Comparison of ENCODE assay signal across 31 mouse cellular contexts in the genomic region with DNA sequence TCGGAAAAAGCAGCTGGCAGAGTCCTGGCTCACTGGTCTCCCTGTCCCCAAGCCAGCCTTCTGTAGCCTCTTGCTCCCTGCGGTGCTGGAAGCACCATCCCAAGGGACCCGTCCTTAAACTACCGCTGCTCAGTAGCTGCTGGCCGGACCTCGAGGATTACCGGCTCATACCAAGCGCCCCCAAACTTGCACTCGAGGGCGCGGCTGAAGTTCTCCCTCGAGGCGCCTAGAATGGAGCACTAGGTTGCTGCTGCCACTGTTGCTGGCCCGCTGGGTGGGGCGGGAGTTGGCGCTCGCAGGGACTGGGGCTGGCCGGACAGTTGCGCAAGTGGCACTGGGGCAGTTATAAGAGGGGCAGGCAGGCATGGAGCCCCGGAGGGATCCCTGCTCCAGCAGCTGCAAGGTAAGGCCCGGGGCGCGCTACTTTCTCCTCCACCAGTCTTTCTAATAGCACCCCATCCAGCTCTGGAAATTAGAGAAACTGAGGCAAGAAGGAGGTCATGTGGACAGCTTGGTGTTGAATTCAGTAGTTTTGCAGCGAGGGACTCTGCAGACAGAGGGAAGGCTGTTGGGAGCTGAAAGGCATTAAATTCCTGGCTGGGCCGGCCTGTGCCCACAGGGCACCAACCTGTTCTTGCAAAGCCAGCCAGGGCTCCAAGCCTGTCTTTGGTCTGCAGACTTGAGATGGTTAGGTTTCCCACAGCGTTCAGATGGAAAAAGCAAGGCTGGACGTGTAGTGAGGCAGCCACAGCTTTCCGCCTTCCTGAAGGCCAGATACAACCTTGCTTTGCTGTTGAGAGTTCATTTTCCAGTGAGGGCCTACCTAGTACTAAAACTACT. TPM values are rescaled to one million over a fixed set of nuclear protein-coding genes. Genes with fewer than 3 reads are reported as not detected.
A peak's percentile ranks its signal among the peaks of the same experiment; 100 is the strongest.
DNase-seq lines count a peak whose midpoint lies in the region; TF ChIP-seq lines count a peak whose summit lies in the region.
"Had no signal": no experiment of that assay in that cellular context is flagged by ENCODE, and none has a peak within 500 bp of the region (broad histone marks: within the 10 kb centered on the region; RNA-seq: fewer than 3 reads in every experiment).

A gene (plus strand): TSS at position 375 of the 840 bp plus-strand sequence.

- H3K9me3 ChIP-seq in E14TG2a.4 (ENCODE audit: low read length) = peaks cover 18% of the 10 kb centered on the region
- H3K9me3 ChIP-seq in heart, embryonic 10.5 days = no peaks in the 10 kb centered on the region
- H3K9me3 ChIP-seq in embryonic facial prominence, embryonic 10.5 days = no peaks in the 10 kb centered on the region
- H3K9me3 ChIP-seq: forebrain, embryonic 10.5 days; heart, embryonic 15.5 days; hindbrain, embryonic 15.5 days; limb, embryonic 13.5 days; liver, embryonic 12.5 days; midbrain, embryonic 12.5 days had no signal

- H3K36me3 ChIP-seq in E14TG2a.4 (ENCODE audit: insufficient read depth, low read length) = no peaks in the 10 kb centered on the region
- H3K36me3 ChIP-seq in heart, embryonic 10.5 days = no peaks in the 10 kb centered on the region
- no peaks in the 10 kb centered on the region for H3K36me3 ChIP-seq in embryonic facial prominence, embryonic 10.5 days (replicated peaks)
- H3K36me3 ChIP-seq: forebrain, embryonic 10.5 days; heart, embryonic 15.5 days; hindbrain, embryonic 15.5 days; limb, embryonic 13.5 days; liver, embryonic 12.5 days; midbrain, embryonic 12.5 days had no signal

- H3K4me1 ChIP-seq in E14TG2a.4 (replicated peaks; ENCODE audit: low read depth, low read length) = peaks cover 7% of the 10 kb centered on the region; the same call in 1 of the 2 replicates
- H3K4me1 ChIP-seq in heart, embryonic 10.5 days = no peaks in the 10 kb centered on the region
- H3K4me1 ChIP-seq in embryonic facial prominence, embryonic 10.5 days = no peaks in the 10 kb centered on the region
- H3K4me1 ChIP-seq: forebrain, embryonic 10.5 days; heart, embryonic 15.5 days; liver, embryonic 12.5 days; midbrain, embryonic 12.5 days had no signal

- H3K27ac ChIP-seq in heart, embryonic 10.5 days = no peak within 1 kb of the TSS
- H3K27ac ChIP-seq in embryonic facial prominence, embryonic 10.5 days (replicated peaks) = no peak within 1 kb of the TSS
- H3K27ac ChIP-seq: forebrain, embryonic 10.5 days; heart, adult 2 months; heart, embryonic 15.5 days; hindbrain, embryonic 15.5 days; layer of hippocampus, adult 2 months; limb, embryonic 13.5 days; liver, embryonic 12.5 days; midbrain, embryonic 12.5 days had no signal

- WGBS in heart, embryonic 10.5 days = 61% methylated on average over 28 of the region's 28 CpGs
- WGBS in embryonic facial prominence, embryonic 10.5 days = 73% methylated on average over 28 of the region's 28 CpGs

- intact Hi-C loops in heart, postnatal 14 days (cut with DNase I) = no loop called here

- no peak for TF ChIP-seq CTCF in E14TG2a.4 (conservative IDR thresholded peaks at IDR 0.05; ENCODE audit: low read length)

- peak; percentile 78 for DNase-seq in adrenal gland, postnatal 14 days
- DNase-seq in cerebellum, adult 11-12 months = peak; percentile 53
- peak; percentile 67 to 72 for DNase-seq in cerebellum, postnatal 10 days
- DNase-seq in heart, embryonic 10.5 days (ENCODE audit: low spot score) = no peak
- DNase-seq in heart, postnatal 14 days = no peak
- DNase-seq in embryonic facial prominence, embryonic 10.5 days (ENCODE audit: low spot score) = no peak
- DNase-seq: B cell, adult 2 months; gastrocnemius, postnatal 14 days; kidney, adult 8-10 months; lung, adult 18-20 months; retina, postnatal 1 day; right cerebral cortex, postnatal 25 days; spleen, adult 18-20 months had no signal

- H3K4me3 ChIP-seq in E14TG2a.4 (replicated peaks; ENCODE audit: low read length) = peak within 1 kb of the TSS; percentile 69
- H3K4me3 ChIP-seq in heart, embryonic 10.5 days = no peak within 1 kb of the TSS
- no peak within 1 kb of the TSS for H3K4me3 ChIP-seq in embryonic facial prominence, embryonic 10.5 days
- H3K4me3 ChIP-seq: forebrain, embryonic 10.5 days; heart, adult 2 months; heart, embryonic 15.5 days; hindbrain, embryonic 15.5 days; layer of hippocampus, adult 2 months; limb, embryonic 13.5 days; liver, embryonic 12.5 days; midbrain, embryonic 12.5 days had no signal

- peaks cover 34% of the 10 kb centered on the region for H3K27me3 ChIP-seq in E14TG2a.4 (ENCODE audit: insufficient read depth, low read length)
- peaks cover 22% of the 10 kb centered on the region for H3K27me3 ChIP-seq in heart, embryonic 10.5 days (ENCODE audit: insufficient read depth, poor library complexity, severe bottlenecking)
- H3K27me3 ChIP-seq in embryonic facial prominence, embryonic 10.5 days (replicated peaks; ENCODE audit: low read depth, poor library complexity, severe bottlenecking) = 0 out of 2 replicates have a peak, but pooled peaks cover 5% of the 10 kb centered on the region
- H3K27me3 ChIP-seq: hindbrain, embryonic 15.5 days; liver, embryonic 12.5 days; midbrain, embryonic 12.5 days had no signal

RNA-seq across cellular contexts. Expression of the gene that starts here (rescaled TPM):
- total RNA-seq in adrenal gland, postnatal 14 days (2021) = 5.9 and 17.0 TPM in 2 replicates
- polyA plus RNA-seq in heart, embryonic 10.5 days (2016; fragmentation: Nextera tagmentation; extraction: Ambion mirVana) = not detected in 2 replicates
- under 1 TPM; 0.69 to 1.00 TPM for total RNA-seq in heart, postnatal 14 days (2021)
- not detected in 2 replicates for polyA plus RNA-seq in embryonic facial prominence, embryonic 10.5 days (2016; fragmentation: Nextera tagmentation; extraction: Ambion mirVana)
- total RNA-seq: CH12.LX; hematopoietic stem cell, adult 5-6 weeks; layer of hippocampus, adult 2 months; left cerebral cortex, postnatal 14 days; megakaryocyte, adult 5-6 weeks had no signal
- polyA plus RNA-seq: cortical plate, adult 2 months; embryonic facial prominence, embryonic 11.5 days; forebrain, embryonic 10.5 days; forebrain, embryonic 16.5 days; heart, embryonic 15.5 days; hindbrain, embryonic 15.5 days; intestine, embryonic 14.5 days; limb, embryonic 13.5 days; liver, embryonic 12.5 days; midbrain, embryonic 12.5 days; neural tube, embryonic 11.5 days had no signal

Comparison
In these comparisons a context has a peak if more than half of its experiments do, and no peak if none do; other contexts are left out.
1. DNase-seq: peak in adrenal gland, postnatal 14 days (single experiment), cerebellum, adult 11-12 months (single experiment) and cerebellum, postnatal 10 days (2 of 2); none in heart, embryonic 10.5 days (single experiment), heart, postnatal 14 days (0 of 2) and embryonic facial prominence, embryonic 10.5 days (single experiment).